Mouse (Mus musculus) CD4-positive naive resting alpha-beta T cell, adult 76 days (primary cell): ENCODE data around the gene Ces1d. TPM values are rescaled to one million over a fixed set of nuclear protein-coding genes. Genes with fewer than 3 reads are reported as not detected.

Source experiments
- total RNA-seq: library from RNA; stranded (reverse); gene quantifications from one replicate; pipeline ENCODE4 v1.2.4, GENCODE M21; 2023

Ces1d gene
- total RNA-seq: not detected

DNA sequence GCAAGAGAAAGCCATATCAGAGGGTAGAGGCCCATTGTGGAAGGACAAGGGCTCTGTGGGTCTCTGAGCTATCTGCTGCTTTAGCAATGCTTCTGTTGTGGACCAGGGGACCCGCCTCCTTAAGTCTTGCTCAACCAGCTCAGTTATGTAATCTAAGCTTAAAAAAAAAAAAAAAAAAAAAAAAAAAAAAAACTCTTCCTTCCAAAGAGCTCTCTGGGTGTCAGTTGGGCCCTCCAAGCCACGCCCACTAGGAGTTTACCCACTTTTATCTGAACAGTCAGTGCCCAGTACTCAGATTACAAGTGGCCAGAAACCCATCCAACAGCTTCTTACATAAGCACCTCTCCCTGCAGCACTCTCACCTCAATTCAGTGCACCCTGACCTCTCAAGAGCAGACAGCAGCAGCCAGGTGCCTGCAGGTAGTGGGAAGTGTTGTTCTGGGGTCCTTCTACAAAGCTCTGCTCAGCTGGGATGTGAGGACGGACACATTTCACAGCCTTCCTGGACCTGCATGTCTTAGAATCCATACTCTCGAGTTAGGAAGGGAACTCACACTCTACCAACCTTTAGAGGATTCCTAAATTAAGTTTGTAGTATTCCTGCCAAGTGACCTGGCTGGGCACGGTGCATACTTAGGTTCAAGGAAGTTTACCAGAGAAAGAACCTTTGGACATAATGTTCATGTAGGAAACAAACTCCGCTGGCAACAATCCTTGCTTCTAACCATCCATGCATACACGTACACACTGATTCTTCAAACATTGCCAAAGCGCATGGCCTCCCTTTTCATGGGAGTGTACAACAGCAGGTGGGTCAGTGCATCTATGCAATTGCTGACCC lies at the start of gene Ces1d:
TSS of gene Ces1d (minus strand) at position 154 of the 841 bp plus-strand sequence.

DNA sequence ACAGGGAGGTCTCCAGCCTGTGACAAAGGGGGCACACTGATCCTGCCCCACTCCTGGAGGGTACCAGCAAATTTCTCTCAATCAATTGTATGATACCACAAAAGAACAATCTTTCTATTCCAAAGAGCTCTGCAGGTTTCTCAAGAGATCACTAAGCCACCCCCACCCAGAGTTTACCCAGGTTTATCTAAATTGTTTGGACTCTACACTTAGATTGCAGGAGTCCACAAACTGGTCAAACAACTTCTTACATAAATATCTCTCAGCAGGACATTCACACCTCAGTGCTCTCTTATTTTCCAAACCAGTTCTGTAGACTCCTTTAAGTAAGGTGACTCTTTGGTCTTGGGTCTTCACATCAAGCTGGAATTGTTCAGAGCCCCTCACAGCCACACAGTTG lies 31.8 kb upstream of the Ces1d start, which contains the start of gene Ces1e:
TSS of gene Ces1e (minus strand) at position 174 of the 400 bp plus-strand sequence.

DNA sequence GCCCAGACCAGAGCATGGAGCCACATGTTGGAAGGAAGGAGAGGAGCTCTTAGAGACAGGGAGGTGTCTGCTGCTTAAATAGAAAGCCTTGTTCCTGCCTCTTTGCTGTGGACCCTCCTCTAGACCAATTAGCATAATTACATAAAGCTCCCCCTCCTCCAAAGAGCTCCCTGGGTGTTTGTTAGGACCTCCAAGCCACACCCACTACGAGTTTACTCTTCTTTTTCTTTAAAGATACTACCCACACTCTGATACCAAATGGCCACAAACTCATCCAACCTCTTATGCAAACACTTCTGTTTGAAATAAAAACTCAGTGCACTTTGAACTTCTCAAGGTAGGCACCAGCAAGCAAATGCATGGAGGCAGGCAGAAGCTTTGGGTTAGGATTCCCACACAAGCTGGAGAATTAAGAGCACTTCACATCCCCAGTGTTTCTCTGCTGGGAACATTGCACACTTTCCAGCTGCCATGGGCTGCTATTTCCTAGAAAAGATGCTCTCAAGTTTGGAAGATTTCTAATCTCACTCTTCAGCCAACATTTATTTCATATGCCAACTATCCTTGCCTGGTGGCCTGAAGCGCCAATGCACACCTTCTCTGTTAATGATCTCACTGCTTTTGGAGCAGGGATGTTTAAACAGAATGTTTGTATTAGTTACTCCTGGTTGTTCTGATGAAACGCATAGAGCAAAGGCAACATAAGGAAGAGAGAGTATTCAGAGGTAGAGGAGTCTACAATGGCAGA lies 66.2 kb downstream of the Ces1d start, which contains the start of gene Ces1c:
TSS of gene Ces1c (minus strand) at position 51 of the 748 bp plus-strand sequence.

Other genes with a start within 250 kb of the Ces1d start
- not detected for gene Slc6a2, start 237.8 kb downstream of the Ces1d start, total RNA-seq
- gene Ces1a, start 149.6 kb downstream of the Ces1d start, total RNA-seq: not detected
- gene Ces1b, start 117.8 kb downstream of the Ces1d start, total RNA-seq: not detected
- not detected for gene Ces1c, start 66.6 kb downstream of the Ces1d start, total RNA-seq
- not detected for gene Ces1e, start 31.8 kb upstream of the Ces1d start, total RNA-seq
- not detected for gene Ces1f, start 81.9 kb upstream of the Ces1d start, total RNA-seq
- not detected for gene Ces1g, start 139.5 kb upstream of the Ces1d start, total RNA-seq
- not detected for gene Ces1h, start 181.9 kb upstream of the Ces1d start, total RNA-seq